Mouse (Mus musculus) brown adipose tissue, adult 24 weeks (tissue): ENCODE measurements around the gene Prss56. TPM values are rescaled to one million over a fixed set of nuclear protein-coding genes. Genes with fewer than 3 reads are reported as not detected.

ENCODE experiments used
- H3K27ac ChIP-seq: fragments of 200-500 bp; replicated peaks from 2 replicates; pipeline ENCODE4 v1.5.1; 2012; ENCODE audit warnings: low read depth, mild to moderate bottlenecking, low read length
- H3K4me1 ChIP-seq: fragments of 200-500 bp; 2 replicates; pipeline ENCODE4 v1.6.1; 2012; ENCODE audit warnings: low read length, mixed read lengths; ENCODE audit not compliant: control insufficient read depth, insufficient read depth, insufficient read length
- H3K4me3 ChIP-seq: fragments of 200-500 bp; 2 replicates; pipeline ENCODE4 v1.5.1; 2012; ENCODE audit warnings: low read depth, mild to moderate bottlenecking, low read length, moderate library complexity; ENCODE audit not compliant: insufficient read depth
- polyA plus RNA-seq: library from polyadenylated mRNA; stranded (reverse); fragments of >200 nt; gene quantifications from 2 replicates; pipeline ENCODE4 v1.2.4, GENCODE M21; 2012; ENCODE audit not compliant: missing spikeins, insufficient read depth, insufficient read length

Gene Prss56
- polyA plus RNA-seq, 1 experiment = not detected

DNA sequence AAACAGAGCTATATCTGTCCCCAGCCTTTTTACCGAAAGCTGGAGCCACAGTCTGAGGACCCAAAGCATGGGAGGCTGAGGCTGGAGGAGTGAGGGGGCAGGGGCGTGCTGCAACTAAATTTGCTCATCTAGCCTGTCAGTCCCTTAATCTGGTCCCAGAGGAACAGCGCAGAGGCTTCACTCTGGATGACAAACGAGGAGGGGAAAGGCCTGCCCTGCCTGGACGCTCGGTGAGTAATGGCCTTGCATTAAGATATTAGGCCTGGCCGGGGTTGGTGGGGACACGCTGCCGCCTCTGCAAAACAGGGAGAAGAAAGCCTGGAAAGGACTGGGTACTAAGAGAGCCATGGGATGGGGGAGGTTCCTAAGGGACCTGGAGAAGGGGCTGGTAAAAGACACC, 10.8 kb upstream of the Prss56 start:
- no peak overlapping the region for H3K4me3 ChIP-seq

DNA sequence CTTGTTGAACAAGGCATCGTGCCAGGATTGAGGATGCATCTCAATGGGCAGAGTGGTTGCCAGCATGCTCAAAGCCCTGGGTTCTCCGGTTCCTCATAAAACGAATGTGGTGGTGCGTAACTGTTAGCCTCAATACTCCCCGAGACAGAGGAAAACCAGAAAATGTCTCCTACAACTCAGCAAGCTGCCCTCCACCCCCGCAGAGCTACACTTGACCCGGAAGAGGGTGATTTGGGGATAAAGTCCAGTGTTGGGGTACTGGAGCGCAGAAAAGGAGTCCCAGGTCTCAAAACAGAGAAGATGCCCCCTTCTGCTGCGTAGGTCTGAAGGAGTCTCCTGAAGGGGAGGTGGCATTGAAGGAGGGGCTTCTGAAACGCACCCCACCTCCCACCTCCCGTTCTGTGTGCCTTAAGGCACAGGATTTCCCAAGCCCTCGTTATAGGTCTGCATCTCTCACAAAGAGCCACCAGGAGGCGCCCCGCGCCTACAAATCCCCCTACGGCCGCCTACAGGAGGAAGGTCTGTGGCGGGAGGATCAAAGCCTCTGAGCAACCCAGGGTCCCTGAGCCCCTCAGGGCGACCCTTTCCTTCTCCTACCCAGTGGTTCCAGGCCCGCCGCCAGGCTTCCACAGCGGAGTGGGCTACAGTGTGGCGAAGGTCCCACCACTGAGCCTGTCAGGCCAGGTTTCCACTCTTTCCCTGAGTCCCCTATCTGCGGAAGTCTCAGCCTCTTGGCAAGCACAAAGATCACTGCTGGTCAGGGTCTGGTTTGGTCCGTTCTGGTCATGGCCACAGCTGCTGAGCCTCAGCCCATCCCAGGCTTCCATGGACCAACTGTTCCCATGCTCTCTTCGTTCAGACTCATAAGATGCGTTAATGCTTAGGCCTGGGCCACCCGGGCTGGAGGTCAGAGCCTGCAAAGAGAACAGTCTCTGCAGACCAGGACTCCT, 8.8 kb upstream of the Prss56 start:
- H3K27ac ChIP-seq = no peak overlapping the region
- H3K4me3 ChIP-seq = no peak overlapping the region
- H3K4me1 ChIP-seq = no peaks in the 10 kb centered on the region

More for the DNA sequence above, 10.8 kb upstream of the Prss56 start:
- H3K4me1 ChIP-seq = no peaks in the 10 kb centered on the region
- H3K27ac ChIP-seq = no peak overlapping the region

DNA sequence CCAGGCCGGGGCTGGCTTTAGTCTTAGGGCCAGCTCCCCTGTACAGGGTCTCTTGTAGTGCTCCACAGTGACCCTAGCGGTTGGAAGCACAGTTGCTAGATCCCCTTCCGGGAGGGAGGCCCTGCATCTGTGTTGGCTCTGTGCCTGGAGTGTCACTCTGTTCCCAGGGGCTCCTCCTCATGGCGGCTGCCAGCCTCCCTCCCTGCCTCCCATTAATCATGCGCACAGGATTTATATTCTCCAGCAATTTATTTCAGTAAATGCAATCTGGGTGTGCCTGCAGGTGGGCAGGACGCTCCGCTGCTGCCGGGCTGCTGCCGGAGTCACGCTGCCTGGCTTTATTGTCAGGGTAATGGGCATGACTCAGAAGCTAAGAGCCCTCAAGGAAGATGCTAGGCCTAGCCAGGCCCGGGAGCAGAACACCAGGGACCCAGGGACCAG, 7.2 kb upstream of the Prss56 start:
- Histone ChIP-seq H3K4me3 (no peak overlapping the region), H3K4me1 (no peaks in the 10 kb centered on the region), H3K27ac (no peak overlapping the region)

DNA sequence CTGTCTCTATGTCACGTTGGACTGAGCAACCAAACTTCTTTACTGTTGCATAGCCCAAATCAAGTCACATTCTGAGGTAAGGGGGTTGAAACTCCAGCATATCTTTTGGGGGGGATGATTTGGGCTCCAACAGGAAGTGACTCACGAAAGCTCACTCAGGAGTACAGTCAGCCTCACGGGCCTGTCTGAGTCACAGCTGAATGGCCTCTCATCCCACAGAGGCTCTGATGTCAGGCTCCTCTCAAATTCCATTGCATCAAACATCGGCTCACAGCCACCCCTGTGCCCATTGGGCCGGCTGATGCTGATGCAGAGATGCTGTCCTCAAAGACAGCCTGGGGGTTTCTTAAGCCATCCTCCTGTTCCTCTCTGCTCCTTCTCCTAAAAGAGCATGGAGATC, 2.2 kb upstream of the Prss56 start:
- H3K4me1 ChIP-seq = no peaks in the 10 kb centered on the region
- 0 out of 2 replicates have a peak overlapping the region, but pooled peaks have one; percentile 8 for H3K27ac ChIP-seq
- H3K4me3 ChIP-seq = no peak overlapping the region

DNA sequence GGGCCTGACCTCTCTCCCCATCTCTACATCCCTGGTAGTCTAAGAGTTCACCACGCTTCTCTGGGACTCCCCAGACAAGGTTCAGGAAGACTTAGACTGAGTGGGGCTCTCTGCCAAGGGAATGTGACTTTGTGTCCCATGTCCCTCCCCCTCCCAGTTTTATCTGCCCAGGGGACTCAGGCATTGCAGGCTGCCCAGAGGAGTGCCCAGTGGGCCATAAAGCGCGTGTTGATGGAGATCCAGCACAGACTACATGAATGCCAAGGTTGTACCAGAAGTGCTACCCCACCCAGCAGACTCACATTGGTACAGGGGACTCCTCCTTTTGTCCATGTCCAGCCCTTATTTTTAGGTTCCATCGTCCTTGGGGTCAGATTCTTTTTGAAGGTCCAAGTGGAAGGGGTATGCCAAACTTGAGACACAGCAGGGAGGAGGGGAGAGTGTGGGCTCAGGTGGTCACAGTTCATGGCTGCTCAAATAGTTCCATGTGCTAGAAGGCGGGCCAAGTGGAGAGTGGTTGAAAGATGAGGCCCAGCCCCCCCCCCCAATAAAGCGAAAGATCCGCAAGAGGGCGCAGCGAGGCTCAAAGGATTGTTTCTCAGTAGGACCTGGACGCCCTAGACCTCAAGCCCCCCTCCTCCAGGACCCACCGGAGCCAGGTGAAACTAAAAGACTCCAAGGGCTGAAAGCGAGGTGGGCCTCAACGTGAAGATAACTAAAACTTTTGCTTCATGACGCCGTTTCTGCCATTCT, 1.1 kb downstream of the Prss56 start:
- Histone ChIP-seq H3K27ac (no peak overlapping the region), H3K4me3 (no peak overlapping the region), H3K4me1 (no peaks in the 10 kb centered on the region)

DNA sequence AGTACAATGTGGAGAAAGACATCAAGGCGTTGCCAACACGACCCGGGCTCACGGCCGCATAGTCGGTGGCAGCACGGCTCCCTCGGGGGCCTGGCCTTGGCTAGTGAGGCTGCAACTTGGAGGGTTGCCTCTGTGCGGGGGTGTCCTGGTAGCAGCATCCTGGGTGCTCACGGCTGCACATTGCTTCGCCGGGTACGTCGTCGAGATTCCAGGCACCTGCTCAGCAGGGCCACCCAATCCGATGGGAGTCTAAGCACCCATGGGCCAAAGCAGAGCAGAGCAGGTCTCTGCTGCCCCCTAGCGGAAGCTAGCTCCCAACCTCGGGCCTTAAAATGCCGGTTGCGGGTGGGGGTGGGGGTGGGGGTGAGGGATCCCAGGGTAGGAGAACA, 1.6 kb downstream of the Prss56 start:
- Histone ChIP-seq H3K27ac (no peak overlapping the region), H3K4me1 (no peaks in the 10 kb centered on the region), H3K4me3 (no peak overlapping the region)

DNA sequence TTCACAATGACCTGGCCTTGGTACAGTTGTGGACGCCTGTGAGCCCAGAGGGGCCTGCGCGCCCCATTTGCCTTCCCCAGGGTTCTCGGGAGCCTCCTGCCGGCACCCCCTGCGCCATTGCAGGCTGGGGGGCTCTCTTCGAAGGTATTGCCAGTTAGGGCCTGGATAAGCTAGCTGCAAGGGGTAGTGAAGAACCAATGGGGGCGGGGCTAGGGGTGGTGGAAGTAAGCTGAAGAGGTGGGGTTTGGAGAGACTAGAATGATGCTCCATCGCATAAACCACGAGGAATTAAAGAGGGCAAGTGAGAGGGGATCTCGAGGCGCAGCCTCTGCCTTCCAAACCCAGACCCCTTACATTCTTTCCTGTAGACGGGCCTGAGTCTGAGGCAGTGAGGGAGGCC, 2.4 kb downstream of the Prss56 start:
- Histone ChIP-seq H3K4me3 (no peak overlapping the region), H3K4me1 (no peaks in the 10 kb centered on the region), H3K27ac (no peak overlapping the region)

DNA sequence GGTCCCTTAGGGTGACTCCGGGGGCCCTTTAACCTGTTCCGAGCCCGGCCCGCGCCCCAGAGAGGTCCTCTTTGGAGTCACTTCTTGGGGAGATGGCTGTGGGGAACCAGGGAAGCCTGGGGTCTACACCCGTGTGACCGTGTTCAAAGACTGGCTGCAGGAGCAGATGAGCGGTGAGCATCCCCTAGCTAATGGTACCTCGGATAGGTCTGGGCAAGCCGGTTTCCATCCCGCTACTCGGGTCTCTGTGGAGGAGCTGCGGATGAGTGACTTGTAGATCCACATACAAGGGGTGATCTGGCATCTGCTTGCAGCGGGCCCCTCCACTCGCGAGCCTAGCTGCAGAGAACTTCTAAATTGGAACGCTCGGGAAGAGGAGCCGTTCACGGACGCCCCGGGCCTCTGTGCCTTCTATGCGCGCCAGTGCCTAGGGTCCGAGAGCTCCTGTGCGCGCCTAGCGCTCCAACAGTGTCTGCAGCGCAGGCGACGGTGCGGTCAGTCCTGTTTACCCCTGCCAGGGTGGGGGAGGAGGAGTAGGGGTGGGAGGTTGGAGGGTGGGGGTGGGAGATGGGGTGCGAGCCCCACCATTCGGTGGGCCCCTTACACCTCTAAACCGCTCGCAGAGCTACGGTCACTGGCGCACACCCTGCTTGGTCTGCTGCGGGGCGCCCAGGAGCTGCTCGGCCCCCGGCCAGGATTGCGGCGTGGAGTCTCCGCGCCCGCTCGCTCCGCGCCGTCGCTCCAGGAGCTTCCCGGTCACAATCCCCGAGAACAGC, 3.3 kb downstream of the Prss56 start:
- H3K27ac ChIP-seq = no peak overlapping the region
- no peaks in the 10 kb centered on the region for H3K4me1 ChIP-seq
- H3K4me3 ChIP-seq = peak overlapping the region; percentile 59

DNA sequence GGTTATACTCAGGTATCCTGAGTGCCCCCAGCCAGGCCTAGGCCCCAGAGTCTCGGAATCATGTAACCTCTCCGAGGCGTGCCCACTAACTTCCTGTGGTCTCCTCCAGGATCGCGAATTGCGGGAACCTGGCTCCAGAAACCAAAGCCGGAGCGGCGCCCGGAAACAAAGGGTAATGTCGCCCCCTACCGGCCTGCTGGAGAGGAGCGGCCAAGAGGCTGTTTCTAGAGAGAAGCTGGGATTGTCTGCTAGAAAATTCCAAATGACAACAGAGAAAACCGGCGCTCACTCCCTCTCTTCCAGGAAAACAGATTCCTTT, 3.9 kb downstream of the Prss56 start:
- H3K4me1 ChIP-seq = no peaks in the 10 kb centered on the region
- H3K27ac ChIP-seq = no peak overlapping the region
- H3K4me3 ChIP-seq = peak overlapping the region; percentile 59

DNA sequence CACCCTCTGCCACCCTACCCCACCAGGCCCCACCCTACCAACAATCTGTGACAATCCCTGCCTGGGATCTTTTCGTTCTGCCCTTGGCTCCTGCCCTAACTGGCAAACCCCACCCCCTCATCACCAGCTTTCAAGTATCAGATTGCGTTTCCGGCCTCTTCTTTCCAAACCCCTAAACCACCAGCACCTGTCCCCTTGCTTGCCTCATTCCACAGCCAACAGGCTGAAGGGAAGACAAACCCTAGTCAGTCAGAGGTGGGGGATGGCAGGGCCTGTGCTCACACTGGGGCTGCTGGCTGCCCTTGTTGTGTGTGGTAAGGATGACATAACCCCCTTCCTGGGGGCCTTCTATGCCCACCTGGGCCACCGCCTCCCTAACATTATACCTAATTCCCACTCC, 7.3 kb downstream of the Prss56 start, which contains the start of gene Chrnd:
Chrnd (plus strand) TSS at position 179 of the 400 bp plus-strand sequence.
- Histone ChIP-seq H3K4me3 (no peak within 1 kb of the TSS), H3K4me1 (no peaks in the 10 kb centered on the region), H3K27ac (no peak within 1 kb of the TSS)

DNA sequence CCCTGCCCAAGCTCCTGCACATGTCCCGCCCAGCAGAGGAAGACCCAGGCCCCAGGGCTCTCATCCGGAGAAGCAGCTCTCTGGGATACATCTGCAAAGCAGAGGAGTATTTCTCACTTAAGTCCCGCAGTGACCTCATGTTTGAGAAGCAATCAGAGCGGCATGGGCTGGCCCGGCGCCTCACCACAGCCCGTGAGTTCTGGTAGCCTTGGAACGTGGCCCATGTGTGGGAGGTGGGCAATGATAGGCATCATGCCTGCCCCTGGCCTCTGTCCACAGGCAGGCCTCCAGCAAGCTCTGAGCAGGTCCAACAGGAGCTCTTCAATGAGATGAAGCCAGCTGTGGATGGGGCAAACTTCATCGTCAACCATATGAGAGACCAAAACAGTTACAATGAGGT, 14.2 kb downstream of the Prss56 start:
- H3K27ac ChIP-seq = no peak overlapping the region

DNA sequence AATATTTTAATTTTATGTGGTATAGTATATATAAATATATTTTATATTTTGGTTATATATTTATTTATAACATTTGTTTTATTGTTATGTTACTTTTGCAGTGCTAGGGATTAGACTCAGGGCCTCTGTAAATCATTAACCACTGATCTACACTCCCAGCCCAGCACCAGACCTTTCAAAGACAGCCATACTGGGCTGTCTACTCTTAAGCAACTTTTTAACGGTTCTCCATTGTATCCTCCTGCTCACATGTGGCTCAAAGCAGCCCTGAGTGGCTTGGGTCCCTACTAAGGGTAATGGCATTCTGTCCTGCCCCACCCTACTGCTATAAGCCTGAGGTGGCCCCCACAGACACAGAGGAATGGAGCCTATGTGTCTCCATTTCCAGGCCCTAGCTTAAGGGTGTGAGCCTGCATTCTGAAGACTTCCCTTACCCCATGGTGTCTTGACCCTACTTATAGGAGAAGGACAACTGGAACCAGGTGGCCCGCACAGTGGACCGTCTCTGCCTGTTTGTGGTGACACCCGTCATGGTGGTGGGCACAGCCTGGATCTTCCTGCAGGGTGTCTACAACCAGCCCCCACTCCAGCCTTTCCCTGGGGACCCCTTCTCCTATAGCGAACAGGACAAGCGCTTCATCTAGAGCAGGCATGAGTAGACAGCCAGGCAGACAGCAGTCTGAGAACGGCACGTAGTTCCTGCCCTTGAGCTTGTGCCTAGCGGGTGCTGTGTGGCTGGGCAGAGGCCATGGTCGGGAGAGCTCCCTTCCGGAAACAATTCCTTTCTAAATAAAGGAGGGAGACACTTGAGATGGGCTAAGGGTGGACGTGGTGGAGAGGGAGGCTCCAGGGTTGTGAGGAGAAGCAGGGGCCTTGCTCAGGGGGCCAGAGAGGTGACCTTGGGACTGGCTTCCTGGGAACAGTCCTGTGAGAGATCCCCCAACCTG, 15.3 kb downstream of the Prss56 start:
- Histone ChIP-seq H3K4me3 (no peak overlapping the region), H3K27ac (no peak overlapping the region), H3K4me1 (no peaks in the 10 kb centered on the region)

More for the DNA sequence above, 14.2 kb downstream of the Prss56 start:
- no peaks in the 10 kb centered on the region for H3K4me1 ChIP-seq
- H3K4me3 ChIP-seq = no peak overlapping the region

DNA sequence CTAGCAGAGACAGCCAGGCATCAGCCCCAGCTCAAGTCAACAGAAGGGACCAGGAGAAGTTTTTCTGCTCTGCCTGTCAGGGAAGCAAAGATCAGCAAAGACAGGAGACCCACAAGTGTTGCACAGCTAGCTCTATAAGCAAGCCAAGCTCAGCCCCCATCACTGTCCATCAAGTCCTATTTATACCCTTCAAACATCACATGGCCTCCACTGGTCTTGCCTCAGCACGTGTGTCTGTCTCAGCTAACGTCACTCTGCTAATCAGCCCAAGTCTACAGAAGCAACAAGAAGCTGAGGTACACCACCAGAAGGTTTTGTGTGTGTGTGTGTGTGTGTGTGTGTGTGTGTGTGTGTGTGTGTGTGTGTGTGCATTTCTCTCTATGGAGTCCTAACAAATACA, 17.7 kb downstream of the Prss56 start:
- no peak overlapping the region for H3K4me3 ChIP-seq
- H3K27ac ChIP-seq = no peak overlapping the region
- no peaks in the 10 kb centered on the region for H3K4me1 ChIP-seq

DNA sequence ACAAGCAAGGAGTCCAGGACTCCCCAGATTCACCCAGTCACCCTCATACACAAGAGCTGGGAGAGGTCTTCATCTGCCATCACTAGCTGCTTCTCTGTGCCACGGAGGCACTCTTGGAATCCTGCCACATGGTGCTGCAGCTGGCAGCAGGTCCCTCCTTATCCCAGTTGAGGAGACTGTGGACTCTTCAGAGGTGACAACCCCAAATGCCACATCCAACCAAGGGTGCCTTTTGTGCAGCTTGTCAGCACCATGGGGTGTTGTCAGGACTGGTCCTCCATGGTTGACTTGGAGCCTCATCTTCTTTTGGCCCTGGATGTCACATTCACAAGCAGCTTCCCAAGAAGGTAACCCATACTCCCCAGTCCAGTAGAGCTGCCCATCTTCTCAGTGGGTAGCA, 18.7 kb downstream of the Prss56 start:
- H3K4me3 ChIP-seq = no peak overlapping the region
- H3K27ac ChIP-seq = no peak overlapping the region
- H3K4me1 ChIP-seq = no peaks in the 10 kb centered on the region
